Mouse (Mus musculus): Measurements from ENCODE around the gene Gsk3a.

Gsk3a gene

GRCm38 (mm10) chr7:25237249-25238014, at the start of gene Gsk3a:
Gene Gsk3a, minus strand, starts transcription at chr7:25237851.
- DNase-seq (ENCODE audit: low spot score in 2 of 2): peak; percentile 96 to 97

GRCm38 (mm10) chr7:25286989-25287388, 49.3 kb upstream of the Gsk3a start:
- DNase-seq (ENCODE audit: low spot score in 2 of 2): no peak

- no peak for DNase-seq (ENCODE audit: low spot score in 2 of 2)
These were observed 48.0 kb upstream of the Gsk3a start for GRCm38 (mm10) chr7:25285511-25286238.

GRCm38 (mm10) chr7:25284766-25285165, 47.1 kb upstream of the Gsk3a start:
- DNase-seq (ENCODE audit: low spot score in 2 of 2): peak in 1 of 2 experiments; percentile 36

GRCm38 (mm10) chr7:25284171-25284570, 46.5 kb upstream of the Gsk3a start:
- DNase-seq (ENCODE audit: low spot score in 2 of 2): peak in 1 of 2 experiments; percentile 5

GRCm38 (mm10) chr7:25283637-25284036, 46.0 kb upstream of the Gsk3a start:
- peak in 1 of 2 experiments; percentile 11 for DNase-seq (ENCODE audit: low spot score in 2 of 2)

- DNase-seq (ENCODE audit: low spot score in 2 of 2): peak; percentile 50 to 64
These were observed 45.1 kb upstream of the Gsk3a start for GRCm38 (mm10) chr7:25282731-25283211.

GRCm38 (mm10) chr7:25281734-25282601, 44.3 kb upstream of the Gsk3a start:
- DNase-seq (ENCODE audit: low spot score in 2 of 2): peak; percentile 95 to 96

GRCm38 (mm10) chr7:25281166-25281733, 43.6 kb upstream of the Gsk3a start:
- DNase-seq (ENCODE audit: low spot score in 2 of 2): peak in 1 of 2 experiments; percentile 15

GRCm38 (mm10) chr7:25279861-25280791, 42.5 kb upstream of the Gsk3a start:
- peak; percentile 54 to 65 for DNase-seq (ENCODE audit: low spot score in 2 of 2)

GRCm38 (mm10) chr7:25279076-25279860, 41.6 kb upstream of the Gsk3a start:
- DNase-seq (ENCODE audit: low spot score in 2 of 2): peak; percentile 90 to 91

- DNase-seq (ENCODE audit: low spot score in 2 of 2): peak; percentile 84 to 86
These were observed 40.9 kb upstream of the Gsk3a start for GRCm38 (mm10) chr7:25278341-25279075.

- DNase-seq (ENCODE audit: low spot score in 2 of 2): no peak
These were observed 40.3 kb upstream of the Gsk3a start for GRCm38 (mm10) chr7:25277998-25278340.

GRCm38 (mm10) chr7:25277405-25277804, 39.8 kb upstream of the Gsk3a start:
- no peak for DNase-seq (ENCODE audit: low spot score in 2 of 2)

- DNase-seq (ENCODE audit: low spot score in 2 of 2): no peak
These were observed 38.1 kb upstream of the Gsk3a start for GRCm38 (mm10) chr7:25275555-25276298.

GRCm38 (mm10) chr7:25274996-25275395, 37.3 kb upstream of the Gsk3a start:
- DNase-seq (ENCODE audit: low spot score in 2 of 2): no peak

- no peak for DNase-seq (ENCODE audit: low spot score in 2 of 2)
These were observed 36.9 kb upstream of the Gsk3a start for GRCm38 (mm10) chr7:25274571-25274970.
